Mouse (Mus musculus) kidney, adult 2 months (tissue): ENCODE results near the gene Armc8. TPM values are rescaled to one million over a fixed set of nuclear protein-coding genes. Genes with fewer than 3 reads are reported as not detected.

Source experiments
- DNase-seq: peaks from one replicate; pipeline ENCODE4 v3.0.0; 2021
- H3K27ac ChIP-seq: fragments of 200-500 bp; 2 replicates; pipeline ENCODE4 v1.5.1; 2012; ENCODE audit warnings: low read depth, low read length, control low read depth, inconsistent platforms; ENCODE audit not compliant: insufficient read depth
- H3K27me3 ChIP-seq: fragments of 200-500 bp; replicated peaks from 2 replicates; pipeline ENCODE4 v1.6.1; 2012; ENCODE audit warnings: mild to moderate bottlenecking, moderate library complexity, low read length, inconsistent platforms; ENCODE audit not compliant: control insufficient read depth, insufficient read depth
- H3K36me3 ChIP-seq: fragments of 200-500 bp; 2 replicates; pipeline ENCODE4 v1.6.1; 2012; ENCODE audit warnings: mild to moderate bottlenecking, moderate library complexity, low read length, inconsistent platforms; ENCODE audit not compliant: control insufficient read depth, insufficient read depth
- H3K4me1 ChIP-seq: fragments of 200-500 bp; 2 replicates; pipeline ENCODE4 v1.6.1; 2011; ENCODE audit warnings: low read length; ENCODE audit not compliant: control insufficient read depth, insufficient read depth
- H3K4me3 ChIP-seq: fragments of 200-500 bp; 2 replicates; pipeline ENCODE4 v1.5.1; 2011; ENCODE audit warnings: mild to moderate bottlenecking, low read depth, low read length, control low read depth; ENCODE audit not compliant: insufficient read depth
- CTCF ChIP-seq: fragments of 200-500 bp; conservative IDR thresholded peaks from 2 replicates; pipeline ENCODE4 v1.5.1; 2011; ENCODE audit warnings: low read depth, mild to moderate bottlenecking, control low read depth, low read length, moderate library complexity, mixed read lengths; ENCODE audit not compliant: insufficient read depth, insufficient read length
- POLR2A ChIP-seq: fragments of 200-500 bp; IDR thresholded peaks from one replicate; pipeline ENCODE4 v1.6.1; 2011; ENCODE audit warnings: low read depth, low read length, control low read depth
- WGBS: fragments of 180-500 bp; shearing (Covaris S2); methylation state at CpG from one replicate; pipeline ENCODE4 v1.1.7; 2018; 5-methylcytosine and 5-hydroxymethylcytosine counted together
- polyA plus RNA-seq: library from polyadenylated mRNA; depleted of rRNA; stranded (reverse); fragments of >200 nt; gene quantifications from 2 replicates; pipeline ENCODE4 v1.2.3, GENCODE M21; 2012

Armc8 gene
- polyA plus RNA-seq, 1 experiment, result 11.3 TPM

DNA sequence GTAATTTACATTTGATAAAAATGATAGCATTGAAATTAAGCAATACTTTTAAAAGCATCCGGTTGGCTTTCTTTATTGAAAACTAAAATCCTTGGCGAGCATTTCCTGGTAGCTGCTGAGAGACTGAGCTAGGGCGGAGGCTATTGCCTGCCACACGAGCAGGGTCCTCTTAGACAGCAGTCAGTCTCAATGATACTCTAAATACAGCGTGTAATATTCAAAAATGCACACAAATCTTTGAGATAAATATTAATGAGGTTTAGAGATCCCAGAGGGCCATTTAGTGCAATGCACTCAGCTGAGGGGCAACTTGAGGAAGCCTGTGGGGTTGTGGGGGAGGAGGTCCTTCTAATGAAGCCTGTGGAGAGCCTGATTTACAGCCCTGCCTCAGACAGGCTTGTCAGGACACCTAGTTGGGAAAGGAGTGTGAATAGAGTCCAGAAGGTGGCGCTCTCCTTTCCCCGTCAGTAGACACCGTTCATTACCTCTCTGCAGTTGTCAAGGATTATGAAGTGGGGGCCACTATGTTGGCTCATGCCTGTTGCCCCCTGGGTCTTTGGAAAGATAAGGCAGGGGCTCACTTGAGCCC lies 124.0 kb downstream of the Armc8 start:
- WGBS, result 32% methylated on average over 8 of the region's 8 CpGs
- H3K4me3 ChIP-seq, result no peak overlapping the region
- DNase-seq, result no peak

DNA sequence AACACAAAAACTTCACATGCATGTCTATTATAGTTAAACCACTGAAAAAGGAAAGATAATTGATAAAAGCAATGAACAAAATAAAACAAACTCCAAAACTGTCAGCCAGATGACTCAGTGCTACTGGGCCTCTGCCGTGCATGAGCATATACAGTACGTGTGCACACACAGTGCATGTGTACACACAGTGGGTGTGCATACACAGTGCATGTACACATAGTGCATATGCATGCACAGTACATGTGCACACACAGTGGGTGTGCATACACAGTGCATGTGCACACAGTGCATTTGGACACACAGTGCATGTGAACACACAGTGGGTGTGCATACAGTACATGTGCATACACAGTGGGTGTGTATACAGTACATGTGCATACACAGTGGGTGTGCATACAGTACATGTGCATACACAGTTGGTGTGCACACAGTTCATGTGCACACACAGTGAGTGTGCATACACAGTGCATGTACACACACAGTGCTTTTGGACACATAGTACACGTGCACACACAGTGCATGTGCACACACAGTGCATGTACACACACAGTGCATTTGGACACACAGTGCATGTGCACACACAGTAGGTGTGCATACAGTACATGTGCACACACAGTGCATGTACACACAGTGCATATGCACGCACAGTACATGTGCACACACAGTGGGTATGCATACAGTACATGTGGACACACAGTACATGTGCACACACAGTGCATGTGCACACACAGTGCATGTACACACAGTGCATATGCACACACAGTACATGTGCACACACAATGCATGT lies 126.9 kb downstream of the Armc8 start:
- Histone ChIP-seq H3K36me3 (no peaks in the 10 kb centered on the region), H3K4me3 (no peak overlapping the region), H3K4me1 (no peaks in the 10 kb centered on the region), H3K27me3 (no peaks in the 10 kb centered on the region), H3K27ac (no peak overlapping the region)
- WGBS, result 92% methylated on average over 4 of the region's 4 CpGs
- no peak for DNase-seq
- no peak for TF ChIP-seq CTCF
- TF ChIP-seq POLR2A, result no peak

More for the DNA sequence above, 124.0 kb downstream of the Armc8 start:
- H3K27ac ChIP-seq, result no peak overlapping the region
- H3K4me1 ChIP-seq, result no peaks in the 10 kb centered on the region
- peak; percentile 59 for TF ChIP-seq CTCF
- TF ChIP-seq POLR2A, result no peak
- no peaks in the 10 kb centered on the region for H3K36me3 ChIP-seq
- H3K27me3 ChIP-seq, result no peaks in the 10 kb centered on the region

- Histone ChIP-seq H3K4me1 (no peaks in the 10 kb centered on the region), H3K36me3 (no peaks in the 10 kb centered on the region), H3K27ac (no peak overlapping the region), H3K4me3 (no peak overlapping the region), H3K27me3 (no peaks in the 10 kb centered on the region)
- DNase-seq, result no peak
- WGBS, result 89% methylated on average over 5 of the region's 5 CpGs
- TF ChIP-seq POLR2A, result no peak
- no peak for TF ChIP-seq CTCF
These were observed 127.8 kb downstream of the Armc8 start for GRCm38 (mm10) chr9:99440941-99441340.

GRCm38 (mm10) chr9:99439064-99439463 lies 129.6 kb downstream of the Armc8 start:
- TF ChIP-seq POLR2A (no peak), CTCF (no peak)
- no peak for DNase-seq
- WGBS, result 58% methylated on average over 8 of the region's 8 CpGs
- no peaks in the 10 kb centered on the region for H3K36me3 ChIP-seq
- H3K27me3 ChIP-seq, result no peaks in the 10 kb centered on the region
- H3K4me1 ChIP-seq, result peaks cover 6% of the 10 kb centered on the region; the same call in 1 of the 2 replicates
- no peak overlapping the region for H3K4me3 ChIP-seq
- H3K27ac ChIP-seq, result no peak overlapping the region

DNA sequence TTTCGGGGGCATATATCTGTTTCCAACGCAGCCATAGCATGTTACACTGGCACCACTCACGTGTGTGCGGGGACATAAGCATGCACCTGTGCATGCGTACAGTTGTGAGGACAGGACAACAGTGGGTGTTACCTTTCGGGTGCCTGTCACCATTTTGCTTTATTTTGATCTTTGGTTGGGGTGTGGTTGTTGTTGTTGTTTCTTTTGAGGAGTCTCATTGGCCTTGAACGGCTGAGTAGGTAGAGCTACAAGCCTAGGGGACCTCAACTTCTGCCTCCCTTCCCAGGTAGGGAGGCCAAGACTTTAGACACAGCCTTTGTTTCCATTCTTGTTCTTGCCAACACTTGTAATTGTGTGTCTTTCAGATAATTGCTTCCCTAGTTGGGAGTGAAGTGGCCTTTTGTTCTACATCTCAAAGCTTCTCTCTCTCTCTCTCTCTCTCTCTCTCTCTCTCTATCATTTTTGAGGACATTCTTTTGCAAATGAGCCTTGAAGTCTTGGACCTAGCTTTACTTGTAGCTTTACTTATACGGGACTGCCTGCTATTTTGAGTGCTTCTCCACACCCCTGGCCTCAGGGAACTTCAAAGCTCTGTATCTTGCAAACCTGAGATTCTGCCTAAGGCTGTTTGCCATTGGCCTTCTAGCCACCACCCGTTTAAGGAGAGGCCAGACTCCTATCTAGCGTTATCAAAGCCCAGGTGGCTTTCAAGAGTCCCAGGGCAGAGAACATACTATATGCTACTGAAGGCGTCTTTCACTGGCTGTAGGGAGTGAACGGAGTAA lies 130.7 kb downstream of the Armc8 start:
- 92% methylated on average over 12 of the region's 12 CpGs for WGBS
- no peak for TF ChIP-seq POLR2A
- no peak for TF ChIP-seq CTCF

DNA sequence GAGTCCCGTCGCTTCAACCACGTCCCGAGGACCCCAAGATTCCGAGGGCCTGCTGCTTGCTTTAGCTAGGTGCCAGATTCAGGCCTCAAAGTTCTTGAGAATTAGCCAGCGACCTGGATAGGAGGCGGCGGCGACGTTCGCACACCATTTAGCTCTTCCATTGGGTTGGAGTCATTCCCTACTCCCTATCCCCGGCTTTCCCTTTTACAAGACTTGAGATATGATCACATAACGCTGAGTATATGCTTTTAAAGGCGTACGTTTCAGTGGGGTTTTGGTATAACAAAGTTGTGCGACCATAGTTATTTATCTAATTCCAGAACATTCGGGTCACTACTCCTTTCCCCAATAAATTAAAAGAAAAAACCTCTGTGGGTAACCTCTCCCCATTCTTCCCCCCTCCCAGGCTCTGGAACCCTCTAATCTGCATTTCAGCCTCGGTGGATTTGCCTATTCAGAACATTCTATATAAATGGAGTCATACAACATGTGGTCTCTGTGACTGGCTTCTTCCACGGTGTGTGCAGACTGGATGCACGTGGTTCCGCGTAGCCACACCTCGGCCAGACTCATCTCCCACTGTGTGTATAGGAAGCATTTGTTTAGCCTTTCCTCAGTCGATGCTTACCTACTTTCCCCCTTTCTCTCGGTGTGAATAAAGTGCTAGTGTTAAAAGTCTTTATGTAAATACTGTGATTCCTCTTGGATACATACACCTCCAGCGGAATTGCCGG lies 131.5 kb downstream of the Armc8 start, which contains the start of gene Mras:
TSS of gene Mras (minus strand) at position 351 of the 734 bp plus-strand sequence.
- 16% methylated on average over 27 of the region's 27 CpGs for WGBS

More for the DNA sequence above, 130.7 kb downstream of the Armc8 start:
- no peaks in the 10 kb centered on the region for H3K27me3 ChIP-seq
- H3K36me3 ChIP-seq, result no peaks in the 10 kb centered on the region
- DNase-seq, result no peak
- H3K27ac ChIP-seq, result no peak overlapping the region
- peaks cover 6% of the 10 kb centered on the region; the same call in 1 of the 2 replicates for H3K4me1 ChIP-seq
- no peak overlapping the region for H3K4me3 ChIP-seq

More for the DNA sequence above, 131.5 kb downstream of the Armc8 start, which contains the start of gene Mras:
- peak within 1 kb of the TSS; percentile 95 for H3K27ac ChIP-seq
- peak within 1 kb of the TSS; percentile 97 for H3K4me3 ChIP-seq
- no peaks in the 10 kb centered on the region for H3K27me3 ChIP-seq
- DNase-seq, result no peak
- no peak for TF ChIP-seq POLR2A
- no peak for TF ChIP-seq CTCF
- no peaks in the 10 kb centered on the region for H3K36me3 ChIP-seq
- peaks cover 6% of the 10 kb centered on the region; the same call in 1 of the 2 replicates for H3K4me1 ChIP-seq
